Mouse (Mus musculus): ENCODE measurements around the gene Gm9508. TPM values are rescaled to one million over a fixed set of nuclear protein-coding genes. Genes with fewer than 3 reads are reported as not detected.
"Not testable (repeated sequence)": the region's sequence is repeated elsewhere in the genome, so short reads cannot be mapped to it uniquely, and the experiment has no call there.

Gm9508 gene
- total RNA-seq (2021): not detected

GRCm38 (mm10) chr10:77697133-77697532 is at the start of gene Gm9508:
TSS of gene Gm9508 (minus strand) at chr10:77697233.
- DNase-seq (ENCODE audit: low spot score in 2 of 2): no peak
- intact Hi-C loops (cut with DNase I): no loop called here

DNA sequence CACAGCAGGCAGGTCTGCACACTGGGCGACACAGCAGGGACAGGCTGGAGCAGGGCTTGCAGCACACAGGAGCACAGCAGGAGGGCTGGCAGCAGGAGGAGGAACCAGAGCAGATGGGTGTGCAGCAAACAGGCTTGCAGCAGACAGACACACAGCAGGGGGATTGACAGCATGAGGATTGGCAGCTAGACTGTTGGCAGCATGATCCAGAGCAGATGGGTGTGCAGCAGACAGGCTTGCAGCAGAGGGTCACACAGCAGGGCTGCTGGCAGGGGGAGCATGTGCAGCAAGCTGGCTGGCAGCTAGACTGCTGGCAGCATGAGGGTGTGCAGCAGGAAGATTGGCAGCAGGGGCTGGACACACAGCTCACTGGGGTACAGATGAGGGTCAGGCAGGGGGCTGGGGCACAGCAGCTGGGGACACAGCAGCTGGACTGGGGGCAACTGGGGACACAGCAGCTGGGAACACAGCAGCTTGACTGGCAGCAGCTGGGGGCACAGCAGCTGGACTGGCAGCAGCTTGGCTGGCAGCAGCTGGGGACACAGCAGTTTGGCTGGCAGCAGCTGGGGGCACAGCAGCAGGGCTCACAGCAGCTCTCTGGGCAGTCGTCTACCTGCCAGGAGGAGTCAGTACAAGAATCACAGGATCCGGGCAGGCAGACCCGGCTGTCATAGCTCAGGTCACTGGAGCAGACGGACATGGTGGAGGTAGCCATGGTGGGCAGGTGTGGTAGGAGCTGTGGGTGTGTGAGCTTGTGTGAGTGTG is 45.1 kb upstream of the Gm9508 start, which contains the start of gene Gm18596:
Gm18596 (minus strand) TSS at position 715 of the 765 bp plus-strand sequence.
- DNase-seq (ENCODE audit: low spot score in 2 of 2); intact Hi-C loops (cut with DNase I): not testable (repeated sequence)

- intact Hi-C loops (cut with DNase I): no loop called here
- DNase-seq (ENCODE audit: low spot score in 2 of 2): no peak
Observed at GRCm38 (mm10) chr10:77738929-77739328, 41.9 kb upstream of the Gm9508 start.

DNA sequence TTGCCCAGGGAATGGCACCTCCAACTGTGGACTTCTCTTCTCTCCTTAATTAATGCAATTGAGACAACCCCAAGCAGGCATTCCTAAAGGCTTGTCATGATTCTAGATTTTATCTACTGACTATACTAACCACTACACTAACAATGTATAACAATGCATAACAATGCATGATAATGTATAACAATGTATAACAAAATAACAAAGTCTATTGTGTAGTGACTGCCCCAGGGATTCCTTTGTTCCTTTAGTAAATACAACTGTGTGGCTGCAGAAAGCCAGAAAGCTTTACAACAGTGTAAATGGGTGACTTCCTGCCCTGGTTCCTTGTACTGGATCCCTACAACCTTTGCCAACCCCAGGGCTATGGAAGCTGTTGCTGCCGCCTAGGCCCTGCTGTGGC is 38.9 kb upstream of the Gm9508 start:
- intact Hi-C loops (cut with DNase I): no loop called here
- no peak for DNase-seq (ENCODE audit: low spot score in 2 of 2)

DNA sequence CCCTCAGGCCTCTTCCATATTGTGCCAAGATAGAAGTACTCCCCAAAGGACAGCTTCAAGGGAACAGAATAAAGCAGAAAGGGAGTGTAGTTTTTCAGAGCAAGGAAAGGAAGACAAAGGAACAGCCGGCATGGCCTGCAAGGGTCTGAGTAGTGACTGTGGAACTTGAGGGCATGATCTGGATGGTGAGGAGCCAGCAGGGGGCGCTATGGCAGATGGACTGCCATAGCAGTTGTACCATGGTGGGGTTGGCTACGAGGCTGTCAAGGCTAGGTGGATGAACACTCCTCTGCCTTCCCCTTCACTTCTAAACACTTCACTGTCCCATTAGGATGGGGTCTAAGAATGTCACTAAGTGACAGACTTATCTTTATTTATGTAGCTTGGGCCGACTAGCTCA is 32.2 kb upstream of the Gm9508 start:
- no peak for DNase-seq (ENCODE audit: low spot score in 2 of 2)
- intact Hi-C loops (cut with DNase I): loop anchor here (5.0 kb wide), 2 partner anchors 148 to 208 kb away; no protein-coding TSS in a partner anchor

DNA sequence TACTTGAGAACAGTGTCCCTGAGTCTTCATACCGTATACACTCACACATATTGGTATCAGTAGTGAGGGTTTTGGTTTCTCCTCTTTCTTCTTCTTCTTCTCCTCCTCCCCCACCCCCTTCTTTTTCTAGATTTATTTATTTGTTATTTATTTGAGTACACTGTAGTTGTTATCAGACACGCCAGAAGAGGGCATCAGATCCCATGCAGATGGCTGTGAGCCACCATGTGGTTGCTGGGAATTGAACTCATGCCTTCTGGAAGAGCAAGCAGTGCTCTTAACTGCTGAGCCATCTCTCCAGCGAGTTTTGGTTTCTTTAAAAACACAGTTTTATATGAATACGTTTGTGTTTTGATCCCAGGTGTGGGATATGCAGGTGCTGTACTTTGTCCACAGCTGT is 31.2 kb upstream of the Gm9508 start:
- intact Hi-C loops (cut with DNase I): loop anchor here (5.0 kb wide), 2 partner anchors 149 to 209 kb away; no protein-coding TSS in a partner anchor
- no peak for DNase-seq (ENCODE audit: low spot score in 2 of 2)

DNA sequence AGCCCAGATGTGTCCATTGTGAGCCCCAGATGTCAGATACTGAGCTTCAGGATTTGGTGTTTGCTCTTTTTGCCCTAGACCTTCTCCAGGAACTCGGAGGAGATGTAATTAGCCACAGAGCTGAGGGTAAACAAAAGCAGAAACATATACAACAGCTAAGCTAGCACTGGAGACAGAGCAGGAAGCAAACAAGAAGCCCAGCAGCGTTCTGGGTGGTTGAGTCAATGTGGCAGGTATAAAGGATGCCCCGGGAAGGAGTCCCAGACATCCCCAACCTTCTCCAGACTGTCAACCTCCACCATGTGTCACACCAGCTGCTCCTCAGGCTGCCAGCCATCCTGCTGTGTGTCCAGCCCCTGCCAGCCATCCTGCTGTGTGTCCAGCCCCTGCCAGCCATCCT is 29.2 kb upstream of the Gm9508 start, which contains the start of gene Gm10100:
Gm10100 (plus strand) TSS at position 301 of the 400 bp plus-strand sequence.
- intact Hi-C loops (cut with DNase I): loop anchor here (5.0 kb wide), 2 partner anchors 151 to 211 kb away; no protein-coding TSS in a partner anchor
- DNase-seq (ENCODE audit: low spot score in 2 of 2): no peak

- no peak for DNase-seq (ENCODE audit: low spot score in 2 of 2)
- intact Hi-C loops (cut with DNase I): loop anchor here (5.0 kb wide), 2 partner anchors 152 to 212 kb away; no protein-coding TSS in a partner anchor
Observed at GRCm38 (mm10) chr10:77724855-77725254, 27.8 kb upstream of the Gm9508 start.

DNA sequence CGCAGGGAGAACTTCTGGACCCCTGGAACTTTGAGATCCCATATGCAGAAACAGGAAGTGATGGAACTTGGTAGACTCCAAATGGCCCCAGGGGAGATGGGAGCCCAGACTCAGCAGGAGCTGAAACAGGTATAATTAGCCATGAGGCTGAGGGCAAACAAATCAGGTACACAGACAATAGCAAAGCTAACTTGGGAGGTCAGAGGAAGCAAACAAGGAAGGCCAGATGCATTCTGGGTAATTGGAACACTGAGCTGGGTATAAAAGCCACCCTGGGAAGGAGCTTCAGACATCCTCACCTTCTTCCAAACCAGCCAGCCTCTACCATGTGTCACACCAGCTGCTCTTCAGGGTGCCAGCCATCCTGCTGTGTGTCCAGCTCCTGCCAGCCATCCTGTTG is 23.3 kb upstream of the Gm9508 start, which contains the start of gene Krtap12-1:
Krtap12-1 (plus strand) TSS at position 301 of the 400 bp plus-strand sequence.
- intact Hi-C loops (cut with DNase I); DNase-seq (ENCODE audit: low spot score in 2 of 2): not testable (repeated sequence)

- no peak for DNase-seq (ENCODE audit: low spot score in 2 of 2)
- intact Hi-C loops (cut with DNase I): no loop called here
Observed at GRCm38 (mm10) chr10:77715507-77715906, 18.5 kb upstream of the Gm9508 start, which contains the start of gene Gm10142. TSS of gene Gm10142 (plus strand) at chr10:77715807.

DNA sequence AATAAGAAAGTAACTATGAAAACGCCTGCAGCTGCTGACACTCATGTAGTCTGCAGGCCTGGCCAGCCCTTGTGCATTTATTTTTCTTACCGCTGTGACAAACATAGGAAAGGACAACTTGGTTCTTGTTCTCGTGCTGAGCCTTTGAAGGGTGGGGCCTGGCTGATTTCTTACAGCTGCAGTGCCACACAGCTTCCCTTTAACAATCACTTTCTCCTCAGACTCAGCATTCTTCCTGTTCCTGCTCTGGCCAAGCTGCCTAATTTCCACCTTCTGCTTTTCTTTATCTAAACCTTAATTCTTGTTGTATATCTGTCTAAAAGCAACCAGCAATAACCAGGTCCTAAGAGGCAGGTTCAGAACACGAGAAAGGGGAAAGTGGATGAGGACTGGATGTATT is 16.7 kb upstream of the Gm9508 start:
- DNase-seq (ENCODE audit: low spot score in 2 of 2): no peak
- intact Hi-C loops (cut with DNase I): no loop called here

DNA sequence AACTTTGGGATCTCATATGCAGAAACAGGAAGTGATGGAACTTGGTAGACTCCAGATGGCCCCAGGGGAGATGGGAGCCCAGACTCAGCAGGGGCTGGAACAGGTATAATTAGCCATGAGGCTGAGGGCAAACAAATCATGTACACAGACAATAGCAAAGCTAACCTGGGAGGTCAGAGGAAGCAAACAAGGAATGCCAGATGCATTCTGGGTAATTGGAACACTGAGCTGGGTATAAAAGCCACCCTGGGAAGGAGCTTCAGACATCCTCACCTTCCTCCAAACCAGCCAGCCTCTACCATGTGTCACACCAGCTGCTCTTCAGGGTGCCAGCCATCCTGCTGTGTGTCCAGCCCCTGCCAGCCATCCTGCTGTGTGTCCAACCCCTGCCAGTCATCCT is 14.1 kb upstream of the Gm9508 start, which contains the start of gene Gm10024:
Gm10024 (plus strand) TSS at position 301 of the 400 bp plus-strand sequence.
- intact Hi-C loops (cut with DNase I): not testable (repeated sequence)

DNA sequence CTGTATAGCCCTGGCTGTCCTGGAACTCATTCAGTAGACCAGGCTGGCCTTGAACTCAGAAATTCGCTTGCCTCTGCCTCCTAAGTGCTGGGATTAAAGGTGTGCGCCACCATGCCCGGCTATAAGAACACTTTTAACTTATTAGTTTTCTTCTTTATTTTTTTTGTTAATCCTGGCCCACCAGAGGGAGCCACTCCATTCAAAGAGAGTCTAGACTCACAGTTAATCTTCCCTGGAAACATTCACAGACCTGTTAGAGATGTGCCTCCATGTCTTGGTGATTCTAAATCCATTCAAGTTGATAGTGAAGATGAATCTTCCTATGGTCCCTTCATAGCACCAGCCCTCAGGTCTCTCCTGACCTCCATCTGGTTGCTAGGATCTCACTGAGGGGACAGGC is 12.8 kb upstream of the Gm9508 start:
- intact Hi-C loops (cut with DNase I): no loop called here

More for the DNA sequence above, 14.1 kb upstream of the Gm9508 start, which contains the start of gene Gm10024:
- DNase-seq (ENCODE audit: low spot score in 2 of 2): not testable (repeated sequence)

DNA sequence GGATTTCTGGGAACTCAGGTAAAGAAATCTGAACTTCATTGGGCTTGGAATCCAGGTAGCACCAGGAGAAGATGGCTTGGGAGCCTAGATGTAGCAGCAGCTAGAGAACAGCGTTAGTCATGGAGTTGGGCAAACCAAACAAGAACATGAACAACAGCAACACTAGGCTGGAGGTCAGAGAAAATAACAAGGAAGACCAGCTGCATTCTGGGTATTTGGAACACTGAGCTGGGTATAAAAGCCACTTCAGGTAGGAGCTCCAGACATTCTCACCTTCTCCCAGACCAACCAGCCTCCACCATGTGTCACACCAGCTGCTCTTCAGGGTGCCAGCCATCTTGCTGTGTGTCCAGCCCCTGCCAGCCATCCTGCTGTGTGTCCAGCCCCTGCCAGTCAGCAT is 9.3 kb upstream of the Gm9508 start, which contains the start of gene Gm10272:
Gm10272 (plus strand) TSS at position 301 of the 400 bp plus-strand sequence.
- no peak for DNase-seq (ENCODE audit: low spot score in 2 of 2)
- intact Hi-C loops (cut with DNase I): no loop called here

More for the DNA sequence above, 12.8 kb upstream of the Gm9508 start:
- DNase-seq (ENCODE audit: low spot score in 2 of 2): no peak

GRCm38 (mm10) chr10:77690356-77690807 is 6.7 kb downstream of the Gm9508 start, which contains the start of gene Gm19402:
TSS of gene Gm19402 (minus strand) at chr10:77690757.
- intact Hi-C loops (cut with DNase I); DNase-seq (ENCODE audit: low spot score in 2 of 2): not testable (repeated sequence)

- intact Hi-C loops (cut with DNase I): no loop called here
Observed at GRCm38 (mm10) chr10:77687021-77687420, 10.0 kb downstream of the Gm9508 start.

GRCm38 (mm10) chr10:77685895-77686664 is 11.0 kb downstream of the Gm9508 start, which contains the start of gene Tspear:
TSS of gene Tspear (plus strand) at chr10:77686569.
- intact Hi-C loops (cut with DNase I): no loop called here
- DNase-seq (ENCODE audit: low spot score in 2 of 2): no peak

More at GRCm38 (mm10) chr10:77687021-77687420, 10.0 kb downstream of the Gm9508 start:
- DNase-seq (ENCODE audit: low spot score in 2 of 2): no peak

DNA sequence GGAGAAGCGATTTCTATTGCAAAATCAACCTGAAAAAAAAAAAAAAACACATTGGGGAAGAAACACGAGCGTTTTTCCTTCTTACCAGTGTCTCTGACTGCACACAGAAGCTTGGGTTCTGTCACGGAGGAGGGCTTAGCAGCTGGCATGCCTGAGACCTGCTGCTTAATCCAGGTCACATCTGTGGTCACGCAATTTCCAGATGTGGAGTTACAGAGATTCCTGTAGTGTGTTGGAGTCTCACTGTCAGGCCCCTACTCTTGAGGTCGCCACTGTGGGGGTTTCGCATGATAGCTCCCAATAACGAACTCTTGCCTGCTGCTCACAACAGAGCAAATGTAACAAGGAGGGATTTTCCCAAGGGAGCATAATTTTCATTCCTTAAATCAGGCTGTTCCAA is 12.9 kb downstream of the Gm9508 start:
- DNase-seq (ENCODE audit: low spot score in 2 of 2): no peak
- intact Hi-C loops (cut with DNase I): no loop called here

DNA sequence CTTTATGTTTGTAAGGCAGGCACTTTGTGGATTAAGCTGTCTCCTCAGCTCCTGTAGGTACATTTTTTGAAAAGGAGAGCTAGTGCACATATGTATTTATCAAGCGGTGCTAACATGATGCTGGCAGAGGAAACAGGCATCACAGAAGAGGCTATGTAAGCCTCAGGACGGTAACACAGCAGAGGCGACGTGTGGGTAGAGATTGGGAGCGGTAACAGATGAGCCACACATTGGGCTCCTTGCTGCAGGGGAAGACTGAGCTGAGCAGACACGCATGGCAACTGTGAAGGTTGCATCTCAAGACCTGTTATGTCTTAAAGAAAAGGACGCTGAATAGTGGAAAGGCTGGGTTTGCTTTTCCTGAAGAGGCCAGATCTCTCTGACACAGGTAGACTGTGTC is 14.0 kb downstream of the Gm9508 start:
- DNase-seq (ENCODE audit: low spot score in 2 of 2): peak in 1 of 2 experiments; percentile 64
- intact Hi-C loops (cut with DNase I): no loop called here

DNA sequence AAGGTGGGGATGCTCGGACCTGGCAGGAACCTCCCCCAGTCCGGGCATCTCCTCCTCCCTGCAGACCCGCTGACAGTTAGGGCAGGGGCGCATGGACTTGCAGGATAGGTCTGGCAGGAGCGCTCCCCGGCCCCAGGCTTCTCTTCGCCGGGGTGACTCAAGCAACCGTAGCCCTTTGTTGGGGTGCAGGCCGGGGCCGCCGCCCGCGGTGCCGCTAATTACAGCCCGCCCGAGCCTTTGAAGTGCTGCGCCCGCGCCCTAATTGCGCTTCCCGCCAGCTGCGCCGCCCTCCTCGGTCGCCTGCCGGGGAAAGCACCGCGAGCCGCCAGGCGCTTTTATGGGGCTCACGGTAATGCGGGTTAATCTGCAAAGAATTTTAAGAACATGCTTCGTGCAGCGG is 19.5 kb downstream of the Gm9508 start:
- intact Hi-C loops (cut with DNase I): no loop called here
- no peak for DNase-seq (ENCODE audit: low spot score in 2 of 2)
